ENCODE assay signal across 8 mouse cellular contexts in the genomic region with DNA sequence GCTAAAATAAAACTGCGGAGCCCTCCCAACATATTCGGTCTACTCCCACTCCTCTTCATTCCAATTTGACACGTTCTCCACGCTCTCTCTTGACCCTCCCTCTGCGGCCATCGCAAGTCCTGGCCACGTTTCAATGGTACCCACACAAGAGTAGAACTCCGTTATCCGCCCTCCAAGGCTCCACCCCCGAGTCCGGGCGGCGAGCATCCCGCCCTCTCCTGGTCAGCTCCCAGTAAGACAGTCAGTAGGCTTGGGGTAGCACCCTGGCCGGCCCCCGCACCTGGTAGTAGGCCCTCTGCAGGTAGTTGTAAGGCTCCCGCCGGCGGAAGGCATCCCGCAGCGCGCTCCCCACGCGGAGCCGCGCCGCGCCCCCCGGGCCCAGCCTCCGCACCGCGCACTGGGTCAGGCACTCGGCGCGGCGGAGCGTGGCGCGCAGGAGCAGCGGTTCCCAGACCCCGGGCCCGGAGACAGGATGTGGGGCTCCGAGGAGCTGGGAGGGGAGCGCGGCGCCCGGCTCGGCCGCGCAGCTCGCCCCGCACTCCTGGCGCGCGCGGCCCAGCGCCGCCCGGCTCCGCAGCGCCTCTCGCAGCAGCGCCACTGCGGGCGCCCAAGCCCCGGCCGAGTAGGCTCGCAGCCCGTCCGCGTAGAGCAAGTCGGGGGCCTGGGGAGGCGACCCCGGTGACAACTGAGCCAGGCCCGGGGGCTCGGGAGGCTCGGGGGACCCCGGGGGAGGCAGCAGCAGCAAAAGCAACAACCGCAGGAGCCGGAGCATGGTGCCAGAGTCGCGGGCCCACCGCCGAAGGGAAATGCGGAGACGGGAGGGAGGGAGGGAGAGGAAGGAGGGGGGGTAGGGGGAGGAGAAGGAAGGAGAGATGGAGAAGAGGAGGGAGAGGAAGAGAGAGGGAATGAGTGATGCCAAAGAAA. TPM values are rescaled to one million over a fixed set of nuclear protein-coding genes. Genes with fewer than 3 reads are reported as not detected.
DNase-seq lines count a peak whose midpoint lies in the region; ATAC-seq lines count a peak whose summit lies in the region.

P3h3 (minus strand) TSS at position 837 of the 924 bp plus-strand sequence.

- peaks cover 11% of the 10 kb centered on the region; the same call in 1 of the 2 replicates for H3K27me3 ChIP-seq in intestine, embryonic 16.5 days (replicated peaks; ENCODE audit: control insufficient read depth, insufficient read depth, low read length)
- peaks cover 47% of the 10 kb centered on the region for H3K27me3 ChIP-seq in limb, embryonic 10.5 days (ENCODE audit: low read depth, poor library complexity, severe bottlenecking)
- H3K27me3 ChIP-seq in midbrain, embryonic 12.5 days: peaks cover 25% of the 10 kb centered on the region

- H3K4me1 ChIP-seq in intestine, embryonic 16.5 days (ENCODE audit: control insufficient read depth, insufficient read depth, low read length): 0 out of 2 replicates have a peak, but pooled peaks cover 15% of the 10 kb centered on the region
- H3K4me1 ChIP-seq in limb, embryonic 10.5 days: peaks cover 71% of the 10 kb centered on the region
- H3K4me1 ChIP-seq in midbrain, embryonic 12.5 days: peaks cover 51% of the 10 kb centered on the region

- peak; percentile 86 for DNase-seq in adrenal gland, adult 2 months
- DNase-seq in embryo, embryonic 11 days: peak; percentile 92
- DNase-seq in gonadal fat pad, adult 2 months (ENCODE audit: low read depth): no peak
- DNase-seq in limb, embryonic 10.5 days (ENCODE audit: low spot score): peak; percentile 92
- DNase-seq in skeletal muscle tissue, adult 2 months (ENCODE audit: low read depth, low spot score): peak; percentile 41

- WGBS in intestine, embryonic 16.5 days: under 1% methylated on average over 85 of the region's 86 CpGs
- under 1% methylated on average over 86 of the region's 86 CpGs for WGBS in limb, embryonic 10.5 days
- under 1% methylated on average over 81 of the region's 86 CpGs for WGBS in midbrain, embryonic 12.5 days

- peak within 1 kb of the TSS; percentile 88 for H3K9ac ChIP-seq in intestine, embryonic 16.5 days (ENCODE audit: low read depth, low read length)
- peak within 1 kb of the TSS; percentile 97 for H3K9ac ChIP-seq in midbrain, embryonic 12.5 days (replicated peaks)

- H3K27ac ChIP-seq in intestine, embryonic 16.5 days (ENCODE audit: low read length): peak within 1 kb of the TSS; percentile 92
- peak within 1 kb of the TSS; percentile 100 for H3K27ac ChIP-seq in limb, embryonic 10.5 days
- peak within 1 kb of the TSS; percentile 95 for H3K27ac ChIP-seq in midbrain, embryonic 12.5 days (replicated peaks)

- peak within 1 kb of the TSS; percentile 96 for H3K4me2 ChIP-seq in intestine, embryonic 16.5 days (ENCODE audit: low read depth, low read length)
- peak within 1 kb of the TSS; percentile 85 for H3K4me2 ChIP-seq in midbrain, embryonic 12.5 days (replicated peaks)

- peak within 1 kb of the TSS; percentile 70 for H3K4me3 ChIP-seq in intestine, embryonic 16.5 days (ENCODE audit: low read length)
- peak within 1 kb of the TSS; percentile 93 for H3K4me3 ChIP-seq in limb, embryonic 10.5 days
- peak within 1 kb of the TSS; percentile 75 for H3K4me3 ChIP-seq in midbrain, embryonic 12.5 days

- ATAC-seq in intestine, embryonic 16.5 days: peak; percentile 87
- ATAC-seq in midbrain, embryonic 12.5 days (ENCODE audit: low FRiP score, low read depth): peak; percentile 85
- no peak for ATAC-seq in erythroid progenitor cell, adult 5-6 weeks (replicated peaks; ENCODE audit: low FRiP score, poor library complexity, severe bottlenecking)

- no peaks in the 10 kb centered on the region for H3K9me3 ChIP-seq in intestine, embryonic 16.5 days (ENCODE audit: control insufficient read depth, low read length)
- no peaks in the 10 kb centered on the region for H3K9me3 ChIP-seq in limb, embryonic 10.5 days (replicated peaks)
- no peaks in the 10 kb centered on the region for H3K9me3 ChIP-seq in midbrain, embryonic 12.5 days

- no peaks in the 10 kb centered on the region for H3K36me3 ChIP-seq in intestine, embryonic 16.5 days (ENCODE audit: control insufficient read depth, insufficient read depth, low read length)
- peaks cover 33% of the 10 kb centered on the region for H3K36me3 ChIP-seq in limb, embryonic 10.5 days
- H3K36me3 ChIP-seq in midbrain, embryonic 12.5 days: no peaks in the 10 kb centered on the region

RNA-seq across cellular contexts. Expression of gene P3h3, which starts in this region (rescaled TPM):
- 10 to 100 TPM; 16.8 to 23.6 TPM for total RNA-seq in adrenal gland, adult 2 months (2021)
- 42.6 and 48.6 TPM in 2 replicates for polyA plus RNA-seq in adrenal gland, adult 2 months (2012; rRNA removed)
- polyA plus RNA-seq in gonadal fat pad, adult 2 months (2012; rRNA removed): 21.4 and 24.2 TPM in 2 replicates
- polyA plus RNA-seq in intestine, embryonic 16.5 days (2015; fragmentation: Nextera tagmentation; extraction: Ambion mirVana): 5.6 and 7.2 TPM in 2 replicates
- 17.3 and 26.8 TPM in 2 replicates for polyA plus RNA-seq in limb, embryonic 10.5 days (2016; fragmentation: Nextera tagmentation; extraction: Ambion mirVana)
- 21.4 and 25.6 TPM in 2 replicates for polyA plus RNA-seq in midbrain, embryonic 12.5 days (2016; fragmentation: Nextera tagmentation; extraction: Ambion mirVana)
- total RNA-seq in erythroid progenitor cell, adult 5-6 weeks (2015; ENCODE audit: low replicate concordance): 1.1 and 2.5 TPM in 2 replicates
- total RNA-seq in erythroid progenitor cell, adult 5-6 weeks (2017; ENCODE audit: low replicate concordance): 0.83 and 3.0 TPM in 2 replicates

Comparison
In these comparisons a context has a peak if more than half of its experiments do, and no peak if none do; other contexts are left out.
1. RNA of gene P3h3 (total RNA-seq): 16.8 to 23.6 TPM in adrenal gland, adult 2 months; 0.83 to 3.0 TPM in erythroid progenitor cell, adult 5-6 weeks; every median in the first group is over 4 times any median in the second.
2. Peak in every context shown above with its lines, with median percentiles within 50 percentile points of each other: H3K27ac ChIP-seq and H3K4me3 ChIP-seq.